Mouse (Mus musculus) gastrocnemius, postnatal 36 days (tissue): ENCODE measurements around the gene D930007J09Rik. TPM values are rescaled to one million over a fixed set of nuclear protein-coding genes. Genes with fewer than 3 reads are reported as not detected.

ENCODE experiments used
- DNase-seq, 2 experiments: peaks; one replicate each; pipeline ENCODE4 v3.0.0; 2022
- intact Hi-C: fragments of 180-260 bp; cut with DNase I; formaldehyde crosslinking; loops from one replicate; pipeline ENCODE4 v1.15.1; 2025
- total RNA-seq, 2 experiments: library from RNA; stranded (reverse); gene quantifications; 2 replicates each; pipeline ENCODE4 v1.2.3; 2021

The D930007J09Rik gene
- total RNA-seq, 2 experiments from 2014 or later = not detected

GRCm38 (mm10) chr13:32821671-32822070, 19.0 kb upstream of the D930007J09Rik start:
- intact Hi-C loops = no loop called here

GRCm38 (mm10) chr13:32819926-32820325, 17.3 kb upstream of the D930007J09Rik start:
- intact Hi-C loops = no loop called here
- no peak for DNase-seq

More at GRCm38 (mm10) chr13:32821671-32822070, 19.0 kb upstream of the D930007J09Rik start:
- DNase-seq = no peak

DNA sequence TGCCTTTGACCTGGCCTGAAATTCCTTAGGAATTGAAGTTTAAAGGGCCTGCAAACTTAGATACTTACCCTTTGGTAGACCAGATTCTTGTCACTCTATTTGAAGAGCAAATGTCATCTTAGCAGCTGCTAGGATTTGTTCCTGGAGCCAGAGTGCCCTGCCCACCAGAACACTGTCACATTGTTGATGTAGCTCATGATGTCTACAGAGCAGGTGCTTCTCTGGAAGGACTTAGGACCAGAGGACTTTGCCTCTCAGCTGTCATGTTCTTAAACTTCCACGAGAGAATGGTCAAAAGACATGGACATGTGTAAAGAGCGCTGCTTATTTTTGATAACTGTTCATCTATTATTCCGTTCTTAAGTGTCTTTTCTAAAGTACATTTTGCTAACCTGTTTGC, 16.6 kb upstream of the D930007J09Rik start:
- intact Hi-C loops = no loop called here

DNA sequence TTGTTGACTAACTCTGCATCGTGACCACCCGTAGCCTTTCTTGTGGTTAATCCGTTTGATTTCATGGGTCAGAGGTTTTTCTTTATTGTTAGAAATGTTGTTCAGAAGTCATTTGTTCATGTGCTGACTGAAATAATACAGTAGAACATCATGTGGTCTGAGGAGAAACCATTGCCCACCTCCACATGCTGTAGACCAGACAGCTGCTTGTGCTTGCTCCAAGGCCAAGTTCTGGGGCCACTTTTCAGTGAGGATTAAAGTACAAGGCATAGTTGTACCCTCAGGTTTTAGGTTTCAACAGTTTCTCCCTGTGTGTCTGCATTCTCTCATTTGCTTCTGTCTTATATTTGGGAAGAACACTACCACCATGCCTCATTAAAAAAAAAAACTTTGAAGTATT, 5.0 kb upstream of the D930007J09Rik start:
- intact Hi-C loops = no loop called here
- no peak for DNase-seq

More for the DNA sequence above, 16.6 kb upstream of the D930007J09Rik start:
- no peak for DNase-seq

DNA sequence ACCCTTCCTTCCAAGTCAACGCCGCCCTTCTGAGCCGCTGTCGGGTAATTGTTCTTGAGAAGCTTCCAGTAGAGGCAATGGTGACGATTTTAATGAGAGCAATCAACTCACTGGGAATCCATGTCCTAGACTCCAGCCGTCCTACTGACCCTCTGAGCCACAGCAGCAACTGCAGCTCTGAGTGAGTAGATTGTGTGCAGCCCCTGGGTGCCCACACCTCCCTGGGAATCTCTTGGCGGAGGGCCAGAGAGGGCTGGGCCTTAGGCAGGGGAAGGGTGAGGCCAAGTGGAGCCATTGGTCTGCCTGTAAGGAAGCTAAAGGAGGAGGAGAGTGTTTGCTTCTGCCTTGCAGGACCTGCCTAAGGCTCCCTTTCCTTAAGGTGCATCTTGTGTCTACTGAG, 4.2 kb upstream of the D930007J09Rik start:
- intact Hi-C loops = no loop called here
- DNase-seq = no peak

DNA sequence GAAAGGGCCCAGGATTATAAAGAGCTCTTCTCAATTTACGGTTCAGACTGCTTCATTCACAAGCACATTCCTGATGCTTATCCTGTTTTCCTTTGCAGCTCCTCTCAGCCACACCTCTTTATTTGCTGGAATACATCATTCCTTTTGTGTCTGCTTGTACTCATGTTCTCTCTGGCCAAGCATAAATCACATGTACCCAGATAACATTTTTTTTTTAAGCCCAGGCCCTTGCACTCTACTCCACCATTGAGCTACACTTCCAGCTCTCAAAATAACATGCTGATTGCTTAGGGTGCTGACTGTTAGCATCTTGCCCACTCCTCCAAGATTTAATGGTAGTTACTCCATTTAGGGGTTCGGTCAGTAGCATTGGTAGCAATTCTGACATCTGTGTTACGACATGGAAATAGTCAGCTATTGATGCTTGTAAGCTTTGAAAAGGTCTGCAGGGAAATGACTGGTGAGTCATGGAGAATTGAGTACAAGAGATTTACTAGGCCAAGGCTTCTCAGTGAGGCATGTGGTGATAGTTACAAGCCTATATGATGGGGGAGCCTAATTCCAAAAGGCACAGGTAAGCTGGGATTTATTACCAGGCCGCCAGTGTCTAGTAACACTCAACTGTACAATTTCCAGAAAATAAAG, 1.2 kb upstream of the D930007J09Rik start:
- DNase-seq = no peak
- intact Hi-C loops = no loop called here

DNA sequence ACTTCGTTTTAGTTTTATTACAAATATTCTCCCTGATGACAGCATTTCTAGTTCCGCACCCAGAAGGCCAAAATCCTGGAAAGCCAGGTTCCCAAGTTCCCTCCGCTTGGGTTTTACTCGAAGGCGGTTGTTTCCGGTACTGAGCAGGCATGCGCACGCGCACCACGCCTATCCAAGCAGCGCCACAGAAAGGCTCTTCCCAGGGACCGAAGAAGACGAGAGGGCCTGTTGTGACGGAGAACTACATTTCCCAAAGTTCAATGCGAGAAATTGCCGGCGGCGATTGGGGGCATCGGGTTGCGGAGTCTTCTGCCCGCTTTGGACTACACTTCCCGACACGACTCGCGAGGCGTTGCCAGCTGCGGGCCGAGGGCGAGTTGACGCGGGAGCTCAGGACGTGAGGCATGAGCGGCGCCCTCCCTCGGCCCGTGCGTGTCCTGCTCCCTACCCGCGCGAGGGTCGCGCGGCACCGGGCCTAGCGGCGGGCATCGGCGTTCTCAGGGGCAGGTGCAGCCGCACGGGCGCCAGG, 892 bp downstream of the D930007J09Rik start, which contains the start of gene Wrnip1:
Gene Wrnip1, plus strand, starts transcription at position 346 of the 529 bp plus-strand sequence.
- DNase-seq = peak; percentile 89 to 93
- intact Hi-C loops = no loop called here

- no peak for DNase-seq
- intact Hi-C loops = no loop called here
Measured at GRCm38 (mm10) chr13:32800859-32801258, 1.8 kb downstream of the D930007J09Rik start.

- DNase-seq = no peak
- intact Hi-C loops = no loop called here
Measured at GRCm38 (mm10) chr13:32799131-32799530, 3.5 kb downstream of the D930007J09Rik start.

GRCm38 (mm10) chr13:32797085-32797484, 5.6 kb downstream of the D930007J09Rik start:
- intact Hi-C loops = no loop called here
- DNase-seq = no peak

- intact Hi-C loops = no loop called here
- no peak for DNase-seq
Measured at GRCm38 (mm10) chr13:32795166-32795565, 7.5 kb downstream of the D930007J09Rik start.

DNA sequence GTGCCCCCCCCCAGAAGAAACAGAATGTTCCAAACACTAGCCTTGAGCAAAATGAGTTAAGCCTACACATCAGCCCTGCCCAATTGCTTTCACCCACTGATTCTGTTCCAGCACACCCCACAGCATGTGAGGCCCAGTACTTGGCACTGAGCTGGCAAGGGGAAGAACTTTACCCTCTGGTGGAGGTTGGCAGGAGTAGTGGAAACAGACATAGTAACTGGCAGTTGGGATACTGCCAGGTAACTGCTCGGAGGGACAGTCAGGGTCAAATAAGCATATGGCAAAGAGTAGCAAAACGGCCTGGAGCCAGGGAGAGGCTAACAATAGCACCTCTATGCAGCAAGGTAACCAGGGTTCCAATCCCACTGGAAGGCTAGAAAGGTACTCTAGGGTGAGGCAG, 8.0 kb downstream of the D930007J09Rik start:
- DNase-seq = peak in 1 of 2 experiments; percentile 55
- intact Hi-C loops = no loop called here

DNA sequence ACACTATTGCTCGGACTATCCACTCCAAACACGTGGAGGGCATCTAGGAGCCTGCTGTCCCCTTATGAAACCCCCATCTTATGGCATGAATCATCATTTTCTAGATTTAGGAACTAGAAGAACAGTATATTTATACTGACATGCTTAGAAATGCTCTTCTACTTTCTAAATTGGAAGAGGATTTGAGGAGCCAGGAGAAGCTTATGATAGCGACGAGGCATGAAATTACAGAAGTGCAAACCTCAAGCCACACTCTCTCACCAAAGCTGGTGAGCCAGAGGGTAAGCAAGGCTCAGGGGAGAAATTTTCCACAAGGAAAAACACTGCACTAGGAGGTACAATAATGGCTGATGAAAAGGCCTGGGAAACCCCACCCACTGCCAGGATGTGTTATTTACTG, 12.9 kb downstream of the D930007J09Rik start:
- DNase-seq = no peak
- intact Hi-C loops = no loop called here

DNA sequence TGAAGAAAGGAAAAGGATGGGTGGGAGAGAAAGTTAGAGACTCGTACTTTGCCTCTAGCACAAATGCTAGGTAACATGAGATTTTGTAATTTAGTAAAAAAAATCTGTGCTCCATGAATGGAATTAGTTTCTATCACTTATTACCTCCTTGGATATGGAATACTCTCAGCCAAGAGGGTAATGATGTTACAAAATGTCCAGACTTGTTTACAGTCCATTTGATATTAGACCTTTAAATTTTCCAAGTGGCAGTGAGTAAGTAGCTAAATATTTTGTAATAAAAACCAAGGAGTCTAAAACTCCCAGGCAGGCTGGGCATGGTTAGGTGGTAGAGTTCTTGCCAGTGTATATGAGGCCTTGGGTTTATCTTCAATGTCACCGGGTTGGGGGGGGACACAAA, 15.1 kb downstream of the D930007J09Rik start:
- intact Hi-C loops = no loop called here
- no peak for DNase-seq

DNA sequence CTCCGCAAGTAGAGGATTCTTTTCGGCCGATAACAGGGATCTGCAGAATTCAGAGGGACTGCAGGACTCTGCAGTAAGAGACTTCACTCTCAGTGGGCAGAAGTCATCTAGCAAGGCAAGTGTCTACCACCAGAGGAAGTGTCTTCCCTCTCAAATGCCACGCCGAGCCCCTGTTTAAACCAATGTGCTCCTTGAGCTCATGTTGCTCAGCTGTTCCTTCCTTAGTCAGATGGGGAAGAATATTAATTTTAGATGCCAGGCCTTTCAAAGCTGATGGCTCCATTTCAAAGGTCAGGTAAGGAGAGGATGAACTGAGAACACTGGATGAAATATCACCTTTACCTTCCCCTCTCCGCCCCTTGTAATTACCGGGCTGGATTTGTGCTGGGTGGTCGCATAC, 18.8 kb downstream of the D930007J09Rik start, which contains the start of gene Mylk4:
Gene Mylk4, minus strand, starts transcription at position 139 of the 400 bp plus-strand sequence.
- intact Hi-C loops = no loop called here
- no peak for DNase-seq

GRCm38 (mm10) chr13:32783055-32783454, 19.6 kb downstream of the D930007J09Rik start:
- intact Hi-C loops = no loop called here
- DNase-seq = no peak

DNA sequence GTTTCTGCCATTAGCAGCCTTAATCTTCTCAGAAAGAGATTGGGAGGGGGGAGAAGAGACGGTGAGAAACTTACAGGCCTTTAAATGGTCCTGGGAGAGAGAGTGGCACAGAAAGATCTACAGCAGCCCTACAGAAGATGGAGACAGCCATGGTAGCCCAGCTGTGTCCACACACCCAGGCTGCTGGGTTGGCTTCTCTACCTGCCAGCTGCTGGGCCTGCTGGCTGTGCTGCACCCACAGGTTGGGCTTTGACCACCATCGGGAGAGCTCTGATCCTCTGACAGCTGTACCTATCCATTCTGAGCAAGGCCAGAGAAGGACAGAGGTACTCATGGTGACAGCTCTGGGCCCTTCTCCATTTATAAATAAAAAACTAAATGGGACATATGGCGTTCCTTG, 23.8 kb downstream of the D930007J09Rik start:
- intact Hi-C loops = no loop called here
- DNase-seq = no peak

DNA sequence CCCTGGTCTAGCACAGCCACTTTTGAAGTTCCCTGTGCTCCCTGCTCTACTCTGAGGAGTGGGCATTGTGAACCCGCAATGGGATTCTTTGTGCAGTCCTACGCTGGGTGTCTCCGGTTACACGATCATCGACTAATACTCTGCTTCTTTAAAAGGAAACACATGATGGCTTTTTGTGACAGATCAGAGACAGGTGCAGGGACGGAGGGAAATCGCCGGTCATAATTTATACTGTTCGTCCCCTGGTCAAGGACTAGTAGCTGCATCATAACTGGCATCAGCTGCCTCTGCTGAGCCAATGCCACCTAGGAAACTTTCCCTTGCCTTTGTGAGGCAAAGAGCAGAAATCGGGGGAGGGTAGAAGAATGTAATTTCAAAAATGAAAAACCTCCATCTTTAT, 26.3 kb downstream of the D930007J09Rik start:
- DNase-seq = no peak
- intact Hi-C loops = no loop called here

DNA sequence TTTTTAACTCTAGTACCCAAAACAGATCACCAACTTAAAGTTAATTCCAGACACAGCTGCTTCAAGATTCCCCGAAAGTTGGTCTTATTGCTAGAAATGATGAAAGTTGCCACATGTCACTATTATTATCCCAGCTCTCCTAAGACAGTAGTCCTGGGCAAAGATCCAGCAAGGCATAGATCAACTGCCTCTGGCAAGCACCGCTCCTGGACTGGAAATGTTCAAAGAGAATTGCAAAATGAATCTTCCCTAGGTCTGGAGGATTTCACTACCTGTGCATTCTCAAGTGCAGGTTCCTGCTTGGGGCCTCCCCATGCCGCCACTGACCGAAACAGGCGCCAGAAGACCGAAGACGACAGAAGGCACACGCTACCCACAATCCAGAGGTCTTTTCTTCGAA, 26.8 kb downstream of the D930007J09Rik start:
- intact Hi-C loops = no loop called here
- DNase-seq = no peak

- no peak for DNase-seq
- intact Hi-C loops = no loop called here
Measured at GRCm38 (mm10) chr13:32769960-32770359, 32.7 kb downstream of the D930007J09Rik start.

GRCm38 (mm10) chr13:32768104-32768503, 34.5 kb downstream of the D930007J09Rik start:
- intact Hi-C loops = no loop called here
- DNase-seq = no peak

- DNase-seq = peak; percentile 40 to 79
- intact Hi-C loops = no loop called here
Measured at GRCm38 (mm10) chr13:32764448-32764847, 38.2 kb downstream of the D930007J09Rik start.
